Mouse (Mus musculus) heart, embryonic 16.5 days (tissue): ENCODE results near the gene Eif3i. TPM values are rescaled to one million over a fixed set of nuclear protein-coding genes. Genes with fewer than 3 reads are reported as not detected.
"Not testable (repeated sequence)": the region's sequence is repeated elsewhere in the genome, so short reads cannot be mapped to it uniquely, and the experiment has no call there.

Experiments
- ATAC-seq: fragments of 200-750 bp; cut with Nextera tagmentation; replicated peaks from 2 replicates; pipeline ENCODE4 v1.8.0; 2017; ENCODE audit warnings: moderate number of reproducible peaks; ENCODE audit not compliant: insufficient read depth, low FRiP score; ENCODE audit errors: extremely low read depth
- H3K27ac ChIP-seq: fragments of 300-500 bp; sonication (generic); 2 replicates; pipeline ENCODE4 v1.5.1; 2014; ENCODE audit warnings: mild to moderate bottlenecking, low read length, control low read depth, moderate library complexity
- H3K27me3 ChIP-seq: fragments of 300-500 bp; sonication (generic); 2 replicates; pipeline ENCODE4 v1.6.1; 2014; ENCODE audit warnings: low read length, mixed read lengths; ENCODE audit not compliant: control insufficient read depth, insufficient read depth
- H3K36me3 ChIP-seq: fragments of 300-500 bp; sonication (generic); 2 replicates; pipeline ENCODE4 v1.6.1; 2014; ENCODE audit not compliant: control insufficient read depth, insufficient read depth
- H3K4me1 ChIP-seq: fragments of 300-500 bp; sonication (generic); 2 replicates; pipeline ENCODE4 v1.6.1; 2014; ENCODE audit warnings: low read length, mixed read lengths; ENCODE audit not compliant: control insufficient read depth, insufficient read depth
- H3K4me2 ChIP-seq: fragments of 300-500 bp; sonication (generic); 2 replicates; pipeline ENCODE4 v1.6.1; 2014; ENCODE audit warnings: low read depth, mild to moderate bottlenecking, control low read depth, low read length
- H3K4me3 ChIP-seq: fragments of 300-500 bp; sonication (generic); 2 replicates; pipeline ENCODE4 v1.5.1; 2014; ENCODE audit warnings: mild to moderate bottlenecking, control low read depth, low read length
- H3K9ac ChIP-seq: fragments of 300-500 bp; sonication (generic); 2 replicates; pipeline ENCODE4 v1.6.1; 2014; ENCODE audit warnings: low read length, control low read depth
- H3K9me3 ChIP-seq: fragments of 300-500 bp; sonication (generic); replicated peaks from 2 replicates; pipeline ENCODE4 v1.6.1; 2016; ENCODE audit warnings: low read length; ENCODE audit not compliant: control insufficient read depth
- WGBS: fragments of 180-500 bp; shearing (Covaris S2); extraction: QIAGEN DNeasy Blood & Tissue Kit; methylation state at CpG from one replicate; pipeline ENCODE4 v1.1.7; 2014; 5-methylcytosine and 5-hydroxymethylcytosine counted together
- microRNA-seq: library from miRNA; unstranded; fragments of <30 nt; microRNA quantifications from one replicate; pipeline ENCODE4, GENCODE M21; 2017
- polyA plus RNA-seq: library from polyadenylated mRNA; unstranded; fragments of >200 nt; fragmentation: Nextera tagmentation; extraction: Ambion mirVana; gene quantifications from 2 replicates; pipeline ENCODE4 v1.2.1, GENCODE M21; 2015

Eif3i gene
- polyA plus RNA-seq, 1 experiment from 2014 or later: 180 TPM

DNA sequence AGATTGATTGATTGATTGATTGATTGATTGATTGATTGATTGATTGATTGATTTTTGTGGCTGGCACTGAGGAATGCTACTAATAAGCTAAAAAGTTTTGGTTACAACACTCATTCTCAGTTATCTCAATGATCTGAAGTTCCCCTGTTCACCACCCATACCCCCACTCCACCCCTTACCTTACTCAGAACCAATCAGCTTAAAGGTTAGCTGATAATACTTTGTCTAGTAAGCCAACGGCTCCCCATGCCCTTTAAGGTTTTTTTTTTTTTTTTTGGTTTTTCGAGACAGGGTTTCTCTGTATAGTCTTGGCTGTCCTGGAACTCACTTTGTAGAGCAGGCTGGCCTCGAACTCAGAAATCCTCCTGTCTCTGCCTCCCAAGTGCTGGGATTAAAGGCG lies 52.8 kb downstream of the Eif3i start:
- not testable (repeated sequence) for H3K27me3 ChIP-seq, ATAC-seq, H3K36me3 ChIP-seq, H3K9ac ChIP-seq, H3K9me3 ChIP-seq, H3K4me3 ChIP-seq, H3K4me1 ChIP-seq, H3K27ac ChIP-seq, H3K4me2 ChIP-seq
- WGBS: 78% methylated on average over 4 of the region's 4 CpGs

DNA sequence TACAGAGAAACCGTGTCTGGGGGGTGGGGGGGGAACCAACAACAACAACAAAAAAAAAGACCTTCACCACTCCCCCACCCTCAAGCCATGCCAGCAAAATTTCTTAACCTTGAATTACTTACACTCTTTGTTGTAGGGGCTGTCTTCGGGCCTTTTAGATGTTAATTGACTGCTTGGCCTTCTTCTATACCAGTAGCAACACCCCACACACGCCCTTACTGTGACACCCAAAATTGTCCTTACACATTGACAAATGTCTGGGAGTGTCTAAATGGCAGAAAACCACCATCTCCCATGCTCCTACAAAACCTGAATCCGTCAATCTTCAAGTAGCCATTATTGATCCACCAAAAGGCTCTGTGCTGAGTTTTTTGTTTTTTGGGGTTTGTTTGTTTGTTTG lies 56.3 kb downstream of the Eif3i start:
- ATAC-seq: no peak
- Histone ChIP-seq H3K27me3 (no peaks in the 10 kb centered on the region), H3K27ac (no peak overlapping the region), H3K9ac (no peak overlapping the region), H3K4me1 (peaks cover 13% of the 10 kb centered on the region), H3K9me3 (no peaks in the 10 kb centered on the region), H3K36me3 (no peaks in the 10 kb centered on the region), H3K4me2 (no peak overlapping the region), H3K4me3 (no peak overlapping the region)
- WGBS: 93% methylated on average over 4 of the region's 4 CpGs

DNA sequence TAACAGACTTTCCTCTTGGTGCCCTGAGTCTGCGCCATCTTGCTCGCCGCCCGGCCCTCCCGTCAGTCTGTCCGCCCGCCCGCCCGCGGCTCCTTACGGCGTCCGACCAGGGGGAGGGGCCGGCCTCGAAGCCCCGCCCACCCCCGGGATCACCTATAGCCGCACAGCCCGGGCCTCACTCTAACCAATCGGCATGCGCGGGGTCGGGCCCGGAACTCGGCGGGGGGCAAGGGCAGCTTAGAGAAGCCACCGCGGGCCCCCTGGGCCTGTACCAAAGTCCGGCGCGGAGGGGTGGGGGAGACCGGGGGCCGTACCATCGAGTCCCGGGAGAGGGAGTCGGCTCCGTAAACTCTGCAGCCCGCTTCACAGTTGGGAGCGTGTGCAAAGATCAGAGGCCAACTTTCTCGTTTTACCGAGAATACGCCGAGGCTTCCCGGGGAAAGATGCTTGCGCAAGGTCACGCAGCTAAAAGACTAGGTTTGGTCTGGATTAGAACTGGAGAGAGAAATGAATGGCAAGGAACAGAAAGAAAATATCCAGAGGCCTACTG lies 57.8 kb downstream of the Eif3i start, which contains the start of gene Hdac1:
Gene Hdac1 (minus strand): TSS at position 122 of the 550 bp plus-strand sequence.
- Histone ChIP-seq H3K4me1 (peaks cover 13% of the 10 kb centered on the region), H3K9me3 (no peaks in the 10 kb centered on the region), H3K4me2 (peak within 1 kb of the TSS; percentile 87), H3K27me3 (no peaks in the 10 kb centered on the region), H3K36me3 (no peaks in the 10 kb centered on the region), H3K4me3 (peak within 1 kb of the TSS; percentile 84), H3K9ac (peak within 1 kb of the TSS; percentile 86), H3K27ac (peak within 1 kb of the TSS; percentile 88)
- WGBS: 1% methylated on average over 45 of the region's 46 CpGs
- peak; percentile 100 for ATAC-seq

Small RNA genes within 50 kb of the gene (microRNA-seq; reads per million reads assigned to microRNA genes)
- gene Mir8119: not detected

Other genes with a start within 250 kb of the Eif3i start
- 10.1 and 11.3 TPM in 2 replicates for gene Zbtb8a, start 222.5 kb downstream of the Eif3i start, polyA plus RNA-seq
- gene Zbtb8b, start 159.8 kb downstream of the Eif3i start, polyA plus RNA-seq: 6.3 and 7.2 TPM in 2 replicates
- gene Bsdc1, start 139.1 kb downstream of the Eif3i start, polyA plus RNA-seq: 25.0 and 26.2 TPM in 2 replicates
- not detected in 2 replicates for gene Tssk3, start 109.6 kb downstream of the Eif3i start, polyA plus RNA-seq
- not detected in 2 replicates for gene Fam229a, start 109.5 kb downstream of the Eif3i start, polyA plus RNA-seq
- gene Marcksl1, start 87.1 kb downstream of the Eif3i start, polyA plus RNA-seq: 262 and 287 TPM in 2 replicates
- gene Hdac1, start 57.9 kb downstream of the Eif3i start, polyA plus RNA-seq: 123 and 139 TPM in 2 replicates
- 45.9 and 121 TPM in 2 replicates for gene Lck, start 27.0 kb downstream of the Eif3i start, polyA plus RNA-seq
- gene Fam167b, start 22.1 kb downstream of the Eif3i start, polyA plus RNA-seq: 5.1 and 5.7 TPM in 2 replicates
- 148 and 152 TPM in 2 replicates for gene Tmem234, start within 50 bp of the Eif3i start, polyA plus RNA-seq
- 1.8 and 2.7 TPM in 2 replicates for gene Dcdc2b, start 13.6 kb upstream of the Eif3i start, polyA plus RNA-seq
- 22.7 and 22.9 TPM in 2 replicates for gene Iqcc, start 18.5 kb upstream of the Eif3i start, polyA plus RNA-seq
- 50.9 and 55.0 TPM in 2 replicates for gene Ccdc28b, start 23.3 kb upstream of the Eif3i start, polyA plus RNA-seq
- 47.0 and 48.9 TPM in 2 replicates for gene Txlna, start 40.4 kb upstream of the Eif3i start, polyA plus RNA-seq
- 16.1 and 18.0 TPM in 2 replicates for gene Kpna6, start 72.1 kb upstream of the Eif3i start, polyA plus RNA-seq
- gene Tmem39b, start 96.2 kb upstream of the Eif3i start, polyA plus RNA-seq: 6.2 and 6.6 TPM in 2 replicates
- 63.4 and 65.8 TPM in 2 replicates for gene Khdrbs1, start 141.7 kb upstream of the Eif3i start, polyA plus RNA-seq
- 352 and 364 TPM in 2 replicates for gene Ptp4a2, start 210.6 kb upstream of the Eif3i start, polyA plus RNA-seq